Mouse (Mus musculus): ENCODE measurements at regions not wholly inside any gene's neighbourhood (a gene's known extent, or its start where the extent isn't known, plus 50 kb on each side); places are given as distances from the start of the nearest gene placed in this dataset.

DNA sequence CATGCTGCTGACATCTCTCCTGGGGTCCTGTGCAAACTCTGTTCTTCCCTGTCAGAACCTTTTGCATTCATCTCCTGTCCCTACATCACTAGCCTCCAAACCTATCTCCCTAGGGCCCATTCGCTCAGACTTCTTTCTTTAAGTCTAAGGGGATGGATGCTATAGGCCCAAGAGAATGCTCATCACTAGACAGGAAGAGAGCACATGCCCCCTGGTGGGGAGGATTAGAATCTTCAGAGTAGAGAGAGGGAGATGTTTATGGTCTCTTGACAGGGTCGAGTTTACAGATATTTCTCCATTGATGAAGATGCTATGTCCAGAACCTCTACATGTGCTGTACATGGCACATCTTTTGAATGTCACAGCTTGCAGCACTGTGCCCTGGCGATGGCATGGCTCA is 94.9 kb upstream of the St8sia2 start:
- ATAC-seq (ENCODE audit: insufficient read depth, low FRiP score, low read depth) = no peak
- Histone ChIP-seq H3K36me3 (no peaks in the 10 kb centered on the region), H3K27me3 (replicated peaks) (no peaks in the 10 kb centered on the region), H3K9ac (no peak overlapping the region), H3K4me1 (no peaks in the 10 kb centered on the region), H3K27ac (0 out of 2 replicates have a peak overlapping the region, but pooled peaks have one; percentile 1), H3K9me3 (no peaks in the 10 kb centered on the region), H3K4me2 (no peak overlapping the region), H3K4me3 (replicated peaks) (no peak overlapping the region)
- WGBS = 56% methylated on average over 3 of the region's 3 CpGs

DNA sequence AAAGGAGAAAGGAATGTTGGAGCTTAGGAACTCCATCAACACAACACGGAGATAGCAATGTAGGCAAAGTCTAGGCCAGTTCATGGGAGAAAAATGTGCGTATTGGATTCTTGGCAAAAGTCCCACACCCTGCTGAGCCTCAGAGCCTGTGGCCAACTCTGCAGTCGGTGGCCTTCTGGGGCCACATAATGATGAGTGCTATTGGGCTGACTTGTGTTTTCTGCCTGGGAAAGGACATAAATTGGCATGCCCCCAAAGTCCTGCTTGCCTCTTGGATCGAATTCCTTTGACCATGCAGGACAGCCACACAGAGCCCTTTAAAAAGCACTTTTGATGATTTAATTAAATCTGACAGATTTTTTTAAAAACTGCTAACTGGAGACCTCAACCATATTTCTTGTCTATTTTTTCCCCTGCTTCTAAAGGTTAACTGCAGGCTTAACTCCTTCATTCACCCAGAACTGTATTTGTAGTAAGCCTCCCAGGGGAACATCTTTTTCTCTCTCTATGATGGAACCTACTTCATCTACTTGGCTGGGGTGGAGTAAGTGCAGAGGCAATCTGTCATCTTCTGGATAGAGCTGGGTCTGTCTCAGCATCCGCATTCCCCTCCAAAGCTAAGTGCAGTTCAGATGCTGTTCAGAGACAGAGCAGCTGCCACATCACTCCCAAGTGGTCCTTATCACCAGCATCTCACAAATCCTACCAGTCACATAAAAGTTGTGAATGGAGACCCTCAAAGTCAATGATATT is 93.9 kb upstream of the St8sia2 start:
- 27% methylated on average over 5 of the region's 5 CpGs for WGBS
- peak overlapping the region; percentile 5; the same call in 1 of the 2 replicates for H3K27ac ChIP-seq

DNA sequence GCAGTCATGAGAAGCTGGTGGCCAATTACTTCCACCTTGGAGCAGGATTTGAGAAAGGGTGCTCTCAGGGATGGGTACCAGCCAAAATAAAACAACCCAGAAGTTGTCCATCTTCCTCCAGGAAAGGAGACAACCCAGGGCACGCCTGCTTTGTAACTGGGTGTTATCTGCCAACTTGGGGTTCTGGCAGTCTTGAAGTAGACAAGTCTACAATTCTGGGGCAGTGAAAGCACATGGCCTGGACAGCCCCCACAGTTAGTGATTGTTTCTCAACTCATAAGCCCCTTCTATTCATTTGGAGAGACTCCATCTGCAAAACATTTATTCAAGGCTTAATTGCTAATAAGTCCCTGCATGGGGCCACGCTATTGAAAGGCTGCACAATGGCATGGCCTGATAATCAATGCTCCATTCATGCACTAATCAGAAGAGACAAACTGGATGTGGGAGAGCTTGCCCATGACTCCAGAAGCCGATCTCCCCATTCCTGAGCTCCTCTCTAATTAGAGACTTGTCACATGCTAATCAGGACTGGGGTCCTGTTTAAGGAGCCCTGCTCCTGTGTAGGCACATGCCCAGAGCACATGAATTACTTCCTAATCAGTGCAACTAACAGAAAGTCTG is 78.0 kb upstream of the St8sia2 start:
- Histone ChIP-seq H3K36me3 (no peaks in the 10 kb centered on the region), H3K4me3 (replicated peaks) (no peak overlapping the region), H3K4me1 (no peaks in the 10 kb centered on the region), H3K27ac (no peak overlapping the region), H3K9me3 (no peaks in the 10 kb centered on the region), H3K9ac (no peak overlapping the region), H3K27me3 (replicated peaks) (no peaks in the 10 kb centered on the region), H3K4me2 (no peak overlapping the region)
- ATAC-seq (ENCODE audit: insufficient read depth, low FRiP score, low read depth) = no peak
- 72% methylated on average over 3 of the region's 3 CpGs for WGBS

More for the DNA sequence above, 93.9 kb upstream of the St8sia2 start:
- no peaks in the 10 kb centered on the region for H3K36me3 ChIP-seq
- no peaks in the 10 kb centered on the region for H3K27me3 ChIP-seq (replicated peaks)
- no peaks in the 10 kb centered on the region for H3K4me1 ChIP-seq
- H3K9ac ChIP-seq = no peak overlapping the region
- H3K9me3 ChIP-seq = no peaks in the 10 kb centered on the region
- peak; percentile 78 for ATAC-seq (ENCODE audit: insufficient read depth, low FRiP score, low read depth)
- no peak overlapping the region for H3K4me3 ChIP-seq (replicated peaks)
- H3K4me2 ChIP-seq = no peak overlapping the region

DNA sequence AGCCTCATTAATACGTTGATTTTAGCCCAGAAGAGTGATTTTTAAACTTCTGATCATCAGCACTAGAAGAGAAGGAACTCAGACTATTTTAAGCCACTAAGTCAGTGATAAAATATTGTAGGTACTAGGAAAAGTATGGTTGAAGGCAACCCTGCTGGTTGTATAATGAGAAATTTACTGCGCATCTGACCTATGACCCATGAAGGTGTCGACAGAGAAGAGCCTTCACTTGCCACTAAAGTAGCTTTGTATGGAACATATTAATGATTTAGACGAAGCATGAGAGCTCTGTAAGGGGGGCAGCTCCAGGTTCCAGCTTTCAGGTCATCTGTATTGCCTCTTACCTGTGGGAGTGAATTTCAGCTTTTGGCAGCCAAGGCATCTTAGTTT is 67.4 kb upstream of the St8sia2 start:
- Histone ChIP-seq H3K9me3 (no peaks in the 10 kb centered on the region), H3K4me1 (no peaks in the 10 kb centered on the region), H3K9ac (no peak overlapping the region), H3K27me3 (replicated peaks) (no peaks in the 10 kb centered on the region), H3K27ac (no peak overlapping the region), H3K36me3 (no peaks in the 10 kb centered on the region), H3K4me3 (replicated peaks) (no peak overlapping the region), H3K4me2 (no peak overlapping the region)
- WGBS = 67% methylated on average over 4 of the region's 4 CpGs
- no peak for ATAC-seq (ENCODE audit: insufficient read depth, low FRiP score, low read depth)

DNA sequence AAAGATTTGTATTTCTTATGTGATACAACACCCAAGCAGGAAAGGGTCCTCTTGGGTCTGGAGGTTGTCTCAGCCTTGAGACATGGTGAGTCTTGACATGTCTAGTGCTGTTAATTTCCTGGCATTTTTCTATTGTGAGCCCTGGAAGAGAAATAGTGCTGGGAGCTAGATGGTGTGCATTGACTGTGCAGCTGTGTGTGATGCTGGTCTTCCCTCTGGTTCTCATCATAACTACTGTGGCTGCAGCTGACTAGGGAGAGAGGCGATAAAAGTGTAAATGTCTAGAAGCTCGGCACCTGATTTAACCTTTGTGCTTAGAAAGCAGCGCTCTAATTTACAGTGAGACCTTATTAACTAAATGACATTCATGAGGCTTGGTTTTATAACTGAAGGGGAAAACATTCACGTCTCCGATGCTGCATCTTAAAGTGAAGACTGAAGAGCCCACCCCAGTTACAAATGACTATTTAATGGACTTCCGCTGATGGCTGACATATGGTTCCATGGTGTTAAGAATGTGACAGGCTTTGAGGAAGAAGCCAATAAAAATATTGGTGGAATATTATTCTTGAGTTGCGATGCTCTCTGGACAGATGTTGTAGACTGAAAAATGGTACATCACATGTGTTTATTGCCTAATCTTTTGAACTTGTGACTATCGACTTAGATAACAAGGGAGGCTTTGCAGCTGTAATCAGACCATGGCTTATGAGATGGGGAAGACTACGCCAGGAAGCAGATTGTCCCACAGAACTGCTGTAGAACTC is 66.8 kb upstream of the St8sia2 start:
- H3K4me3 ChIP-seq (replicated peaks) = no peak overlapping the region
- no peak overlapping the region for H3K9ac ChIP-seq
- H3K4me2 ChIP-seq = no peak overlapping the region
- H3K9me3 ChIP-seq = no peaks in the 10 kb centered on the region
- no peak overlapping the region for H3K27ac ChIP-seq
- no peak for ATAC-seq (ENCODE audit: insufficient read depth, low FRiP score, low read depth)
- no peaks in the 10 kb centered on the region for H3K36me3 ChIP-seq
- H3K27me3 ChIP-seq (replicated peaks) = no peaks in the 10 kb centered on the region
- WGBS = 50% methylated on average over 9 of the region's 9 CpGs
- no peaks in the 10 kb centered on the region for H3K4me1 ChIP-seq

DNA sequence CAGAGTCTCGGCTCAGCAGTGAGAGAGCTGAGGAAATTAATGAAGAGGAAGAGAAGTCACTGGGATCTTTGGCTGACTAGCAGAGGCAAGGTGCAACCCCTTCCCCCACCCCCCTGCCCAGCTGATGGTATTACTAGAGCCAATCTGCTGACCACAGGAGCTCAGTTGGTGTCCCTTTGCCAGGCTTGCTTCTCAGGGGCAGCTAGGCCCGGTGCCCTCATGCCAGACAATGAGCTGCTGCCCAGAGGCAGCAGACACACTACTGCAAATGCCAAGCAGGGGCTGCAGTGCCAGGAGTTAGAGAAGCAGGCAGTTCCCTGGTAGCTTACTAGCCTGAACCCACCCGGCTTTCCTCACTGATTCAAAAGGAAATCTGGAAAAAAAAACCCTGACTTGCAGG is 59.1 kb upstream of the St8sia2 start:
- H3K36me3 ChIP-seq = no peaks in the 10 kb centered on the region
- H3K27ac ChIP-seq = no peak overlapping the region
- H3K4me1 ChIP-seq = no peaks in the 10 kb centered on the region
- 44% methylated on average over 3 of the region's 3 CpGs for WGBS
- H3K4me2 ChIP-seq = no peak overlapping the region
- no peak overlapping the region for H3K9ac ChIP-seq
- no peaks in the 10 kb centered on the region for H3K9me3 ChIP-seq
- ATAC-seq (ENCODE audit: insufficient read depth, low FRiP score, low read depth) = no peak
- no peak overlapping the region for H3K4me3 ChIP-seq (replicated peaks)
- no peaks in the 10 kb centered on the region for H3K27me3 ChIP-seq (replicated peaks)

DNA sequence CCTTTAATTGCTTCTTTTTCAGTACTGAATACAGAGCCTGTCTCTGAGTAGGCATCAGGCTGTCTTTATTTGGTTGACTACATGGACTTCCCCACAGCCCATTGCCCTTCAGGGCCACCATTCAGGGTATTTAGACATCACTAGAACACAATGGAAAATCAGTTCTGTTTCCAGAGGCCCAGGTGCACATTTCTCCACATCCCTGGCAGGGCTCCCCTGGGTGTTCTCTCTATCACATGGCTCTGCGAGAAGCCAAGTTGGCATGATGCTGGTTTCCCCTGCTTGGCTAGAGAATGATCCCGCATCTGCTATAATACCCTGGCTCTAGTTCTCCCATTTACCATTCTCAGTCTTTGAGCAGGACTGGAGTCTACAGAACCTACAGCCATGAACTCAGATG is 57.3 kb upstream of the St8sia2 start:
- H3K9me3 ChIP-seq = no peaks in the 10 kb centered on the region
- ATAC-seq (ENCODE audit: insufficient read depth, low FRiP score, low read depth) = no peak
- no peaks in the 10 kb centered on the region for H3K4me1 ChIP-seq
- WGBS = 85% methylated on average over 2 of the region's 2 CpGs
- H3K4me2 ChIP-seq = no peak overlapping the region
- no peak overlapping the region for H3K4me3 ChIP-seq (replicated peaks)
- no peak overlapping the region for H3K27ac ChIP-seq
- H3K9ac ChIP-seq = no peak overlapping the region
- no peaks in the 10 kb centered on the region for H3K36me3 ChIP-seq
- no peaks in the 10 kb centered on the region for H3K27me3 ChIP-seq (replicated peaks)

DNA sequence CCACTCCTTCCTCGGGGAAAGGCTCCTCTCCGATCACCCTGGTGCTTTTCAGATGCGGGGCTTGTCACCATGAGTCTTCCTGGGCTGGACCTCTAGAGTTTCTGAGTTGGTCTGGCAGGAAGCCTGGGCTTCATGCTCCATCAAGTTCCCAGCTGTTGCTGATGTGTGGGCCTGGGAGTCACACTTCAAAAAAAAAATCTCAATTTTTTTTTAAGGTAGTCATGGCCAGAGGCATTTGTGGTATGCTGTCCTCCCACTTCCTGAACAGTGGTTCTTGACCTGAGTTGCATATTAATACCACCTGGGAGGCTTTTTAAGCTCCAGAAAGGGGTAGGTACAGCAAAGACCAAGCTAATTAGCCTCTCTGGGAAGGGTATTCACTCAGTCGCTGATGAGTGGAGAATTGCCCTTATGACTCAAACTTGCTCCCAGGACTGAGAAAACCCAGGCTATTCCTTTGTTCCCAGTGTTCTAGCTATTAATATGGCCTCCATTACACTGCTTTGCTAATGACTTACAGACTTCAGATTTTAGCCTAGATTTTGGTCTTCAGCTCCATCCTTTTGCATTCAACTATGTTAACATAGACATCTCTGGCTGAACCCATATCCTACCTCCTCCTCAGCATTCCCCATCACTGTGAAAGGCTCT is 52.1 kb upstream of the St8sia2 start:
- no peak overlapping the region for H3K4me2 ChIP-seq

More for the DNA sequence above, 52.1 kb upstream of the St8sia2 start:
- H3K27ac ChIP-seq = no peak overlapping the region
- no peaks in the 10 kb centered on the region for H3K36me3 ChIP-seq
- 41% methylated on average over 4 of the region's 4 CpGs for WGBS
- 0 out of 2 replicates have a peak, but pooled peaks cover 3% of the 10 kb centered on the region for H3K4me1 ChIP-seq
- H3K4me3 ChIP-seq (replicated peaks) = no peak overlapping the region
- no peak for ATAC-seq (ENCODE audit: insufficient read depth, low FRiP score, low read depth)
- H3K9ac ChIP-seq = no peak overlapping the region
- no peaks in the 10 kb centered on the region for H3K27me3 ChIP-seq (replicated peaks)
- H3K9me3 ChIP-seq = no peaks in the 10 kb centered on the region
